Mouse (Mus musculus): ENCODE results near the gene Tbx3.
A peak's percentile ranks its signal among the peaks of the same experiment; 100 is the strongest.

Tbx3 gene

GRCm38 (mm10) chr5:119670566-119671108, at the start of gene Tbx3:
TSS of gene Tbx3 (plus strand) at chr5:119670669.
- DNase-seq (ENCODE audit: extremely low spot score, low spot score), result peak; percentile 91

DNA sequence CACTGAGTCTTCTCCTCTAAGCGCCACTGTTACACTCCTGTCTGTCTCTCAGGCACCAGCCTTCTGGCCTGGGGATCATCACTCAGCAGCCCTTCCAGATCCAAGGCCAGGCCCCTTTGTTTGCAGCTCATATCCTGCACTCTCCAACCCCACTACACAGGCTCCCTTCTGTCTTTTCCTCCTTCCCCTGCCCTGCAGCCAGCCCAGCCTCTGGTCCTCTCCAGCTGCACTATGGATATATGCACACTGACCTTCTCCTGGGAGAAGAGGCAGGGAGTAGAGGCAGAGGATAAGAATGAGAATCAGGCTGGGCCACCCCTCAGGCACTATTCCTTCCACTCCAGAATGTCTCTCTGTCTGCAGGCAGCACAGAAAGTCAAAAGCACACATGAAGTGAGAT, 48.4 kb upstream of the Tbx3 start:
- DNase-seq (ENCODE audit: extremely low spot score, low spot score), result no peak

- DNase-seq (ENCODE audit: extremely low spot score, low spot score), result no peak
Observed at GRCm38 (mm10) chr5:119624554-119624953, 45.9 kb upstream of the Tbx3 start.

DNA sequence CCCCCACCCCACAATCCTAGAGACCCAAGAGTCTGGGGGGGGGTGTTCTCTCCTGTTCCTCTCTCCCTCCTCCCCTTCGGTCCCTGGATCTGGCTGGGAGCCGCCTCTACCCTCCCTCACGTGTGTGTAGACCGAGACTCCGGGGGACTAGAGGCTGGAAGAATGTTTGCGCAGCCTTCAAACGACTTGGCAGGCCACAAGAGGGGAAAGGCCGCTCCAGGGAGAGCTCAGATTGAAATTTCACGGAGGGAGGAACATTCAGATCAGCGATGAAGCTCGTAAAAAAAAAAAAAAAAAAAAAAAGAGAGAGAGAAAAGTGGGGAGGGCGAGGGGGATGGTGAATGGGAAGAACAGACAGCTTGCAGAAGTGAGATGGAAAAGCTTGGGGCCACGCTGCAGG, 44.9 kb upstream of the Tbx3 start:
- no peak for DNase-seq (ENCODE audit: extremely low spot score, low spot score)

- no peak for DNase-seq (ENCODE audit: extremely low spot score, low spot score)
Observed at GRCm38 (mm10) chr5:119626154-119626553, 44.3 kb upstream of the Tbx3 start.

- peak; percentile 55 for DNase-seq (ENCODE audit: extremely low spot score, low spot score)
Observed at GRCm38 (mm10) chr5:119626662-119627061, 43.8 kb upstream of the Tbx3 start.

GRCm38 (mm10) chr5:119628100-119628499, 42.4 kb upstream of the Tbx3 start:
- no peak for DNase-seq (ENCODE audit: extremely low spot score, low spot score)

DNA sequence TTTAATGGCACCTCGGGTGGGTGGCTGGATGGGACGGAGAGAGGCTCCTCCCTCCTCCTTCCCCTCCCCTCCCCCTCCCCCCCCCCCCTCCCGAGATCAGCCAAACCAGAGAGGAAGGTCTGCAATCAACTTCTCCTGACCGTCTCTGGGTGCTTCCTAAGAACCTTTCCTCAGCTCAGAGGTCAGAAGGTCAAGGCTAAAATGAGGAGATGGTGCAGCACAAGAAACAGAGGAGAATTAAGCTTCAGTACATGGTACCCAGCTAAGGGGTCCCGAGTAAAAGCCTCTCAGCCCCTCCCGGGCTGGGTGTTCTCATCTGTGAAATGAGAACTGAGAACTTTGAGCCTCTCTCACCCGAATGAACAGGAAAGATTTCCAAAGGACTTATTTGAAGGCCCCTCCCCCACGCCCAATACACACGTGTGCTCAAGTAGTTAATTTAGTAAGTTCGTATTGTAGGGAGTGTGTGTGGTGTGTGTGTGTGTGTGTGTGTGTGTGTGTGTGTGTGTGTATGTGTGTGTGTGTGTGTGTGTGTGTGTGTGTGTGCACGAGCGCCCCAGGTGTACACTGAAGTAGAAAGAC, 41.6 kb upstream of the Tbx3 start:
- DNase-seq (ENCODE audit: extremely low spot score, low spot score), result no peak

DNA sequence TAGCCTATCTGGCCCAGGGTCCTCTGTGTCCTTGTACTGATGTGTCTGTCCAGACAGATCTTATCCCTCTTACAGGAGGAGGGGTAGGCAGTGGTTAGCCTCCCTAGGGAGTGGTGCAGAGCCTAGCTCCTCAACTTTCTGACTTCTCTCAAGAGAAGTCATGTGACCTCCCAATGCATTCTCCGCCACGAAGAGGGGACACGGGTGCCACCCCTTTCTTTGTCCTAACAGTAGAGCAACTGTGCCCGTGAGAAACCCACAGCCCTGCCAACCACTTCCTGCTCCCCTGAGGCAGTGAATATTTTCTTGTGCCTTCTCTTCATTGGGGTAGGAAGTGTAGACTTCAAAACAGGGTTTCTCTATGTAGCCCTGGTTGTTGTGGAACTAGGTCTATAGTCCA, 36.9 kb upstream of the Tbx3 start:
- no peak for DNase-seq (ENCODE audit: extremely low spot score, low spot score)

GRCm38 (mm10) chr5:119634861-119635260, 35.6 kb upstream of the Tbx3 start:
- no peak for DNase-seq (ENCODE audit: extremely low spot score, low spot score)

DNA sequence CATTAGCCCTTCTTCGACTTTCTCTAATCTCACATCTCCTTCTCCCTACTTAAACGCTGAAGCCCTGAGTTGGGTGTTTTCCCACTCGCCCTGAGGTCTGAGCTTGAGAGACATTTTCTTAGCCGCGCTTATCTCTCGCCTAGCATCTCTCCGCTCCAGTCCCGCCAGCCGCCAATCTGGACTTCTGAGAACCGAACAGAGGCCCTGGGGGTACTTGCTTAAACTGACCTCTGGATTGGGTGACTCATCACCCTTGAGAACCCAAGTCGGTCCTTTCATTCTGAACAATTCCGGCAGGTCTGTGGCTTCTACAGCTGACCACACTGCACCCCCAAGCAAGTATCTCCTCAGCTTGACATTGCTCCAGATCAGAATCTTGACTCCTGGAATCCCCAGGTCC, 32.2 kb upstream of the Tbx3 start:
- no peak for DNase-seq (ENCODE audit: extremely low spot score, low spot score)

DNA sequence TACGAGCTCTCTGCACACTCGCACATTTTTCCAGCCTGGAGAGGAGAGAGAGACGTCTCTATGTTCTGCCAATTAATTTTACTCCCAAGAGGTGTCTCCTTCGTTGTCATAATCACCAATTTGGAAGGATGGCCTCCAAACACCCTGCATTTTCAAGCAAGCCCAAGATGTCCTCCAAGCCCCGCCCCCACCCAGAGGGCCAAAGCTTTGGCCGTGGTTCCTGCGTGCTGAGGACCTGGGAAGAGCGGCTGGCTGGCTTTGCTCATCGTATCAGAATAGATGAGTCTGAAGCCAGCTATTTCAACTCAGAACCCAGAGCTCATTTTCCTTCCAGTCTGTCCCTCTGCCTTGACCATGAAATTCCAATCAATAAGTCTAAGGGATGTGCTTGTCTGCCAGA, 29.4 kb upstream of the Tbx3 start:
- DNase-seq (ENCODE audit: extremely low spot score, low spot score), result no peak

GRCm38 (mm10) chr5:119641714-119642113, 28.8 kb upstream of the Tbx3 start:
- peak; percentile 54 for DNase-seq (ENCODE audit: extremely low spot score, low spot score)

DNA sequence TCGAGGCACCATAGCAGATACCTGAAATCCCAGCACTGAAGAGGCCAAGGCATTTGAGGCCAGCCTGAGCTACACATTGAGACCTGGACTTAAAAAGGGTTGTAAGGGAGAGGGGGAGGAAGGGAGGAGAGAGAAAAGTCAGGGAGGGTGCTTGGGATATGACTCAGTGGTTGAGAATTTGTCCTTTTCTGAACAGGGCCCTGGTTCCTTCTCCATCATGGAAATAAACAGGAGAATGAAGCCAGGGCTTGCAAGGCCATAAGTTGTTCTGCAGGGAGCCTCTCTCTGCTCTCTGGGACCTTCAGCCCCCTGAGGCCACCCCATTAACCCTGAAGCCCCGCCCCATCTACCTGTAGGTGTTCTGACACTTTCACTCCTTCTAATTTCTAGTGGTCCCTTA, 23.5 kb upstream of the Tbx3 start:
- DNase-seq (ENCODE audit: extremely low spot score, low spot score), result no peak

DNA sequence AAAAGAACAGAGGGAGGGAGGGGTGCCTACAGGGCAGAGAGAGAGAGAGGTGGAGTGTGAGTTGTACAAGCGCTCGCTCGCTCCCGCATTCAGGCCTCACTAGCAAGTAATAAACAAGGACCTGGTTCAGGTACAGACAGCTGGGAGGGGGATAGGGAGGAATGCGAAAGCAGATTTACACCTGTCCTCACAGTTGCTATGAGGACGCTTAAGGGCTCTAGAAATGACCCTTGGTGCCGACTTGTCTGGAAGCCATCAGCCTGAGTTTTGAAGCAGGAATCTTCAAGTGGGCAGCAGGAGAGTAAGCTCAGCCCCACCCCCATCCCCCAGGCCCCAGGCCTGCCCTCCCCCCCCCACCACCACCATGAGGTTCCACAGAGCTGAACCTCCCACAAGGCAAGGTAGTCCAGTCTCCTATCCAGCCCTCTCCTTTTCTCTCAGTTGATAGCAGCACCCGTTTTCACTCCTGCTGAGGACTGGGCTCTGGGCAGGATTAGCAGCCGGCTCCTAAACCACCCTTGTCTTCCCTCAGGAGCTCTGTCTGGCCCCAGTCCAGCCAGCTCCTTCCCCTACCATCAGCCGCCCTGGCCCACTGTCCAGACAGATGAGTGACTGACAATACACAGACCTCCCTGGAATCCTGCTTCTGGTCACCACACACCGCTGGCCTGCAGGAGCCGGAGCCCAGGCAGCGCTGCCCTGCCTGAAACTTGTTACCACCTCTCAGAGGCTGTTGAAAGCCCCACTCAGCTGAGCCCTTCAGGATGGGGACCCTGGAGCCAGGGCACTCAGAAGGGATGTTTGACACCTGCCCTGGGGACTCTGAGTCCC, 19.1 kb upstream of the Tbx3 start:
- DNase-seq (ENCODE audit: extremely low spot score, low spot score), result no peak

DNA sequence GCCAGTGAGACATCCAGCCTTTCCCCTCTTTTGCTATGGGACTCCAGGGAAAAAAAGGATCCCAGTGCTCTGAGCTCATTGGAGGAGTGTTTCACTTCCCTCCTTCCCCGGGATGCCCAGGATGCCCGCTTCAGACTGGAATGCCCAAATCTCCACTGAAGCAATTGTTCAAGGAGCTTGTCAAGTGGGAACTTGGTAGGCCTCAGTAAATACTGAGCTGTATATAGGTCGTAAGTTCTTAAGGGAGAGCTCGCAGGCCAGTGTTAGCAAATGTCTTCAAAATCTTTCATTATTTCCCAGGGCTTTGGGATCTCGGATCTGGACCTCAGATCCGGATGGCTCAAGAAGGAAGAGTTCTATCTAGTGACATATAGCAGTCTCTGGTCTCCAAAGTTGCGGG, 14.1 kb upstream of the Tbx3 start:
- no peak for DNase-seq (ENCODE audit: extremely low spot score, low spot score)

- DNase-seq (ENCODE audit: extremely low spot score, low spot score), result peak; percentile 52
Observed at GRCm38 (mm10) chr5:119656856-119657255, 13.6 kb upstream of the Tbx3 start.

DNA sequence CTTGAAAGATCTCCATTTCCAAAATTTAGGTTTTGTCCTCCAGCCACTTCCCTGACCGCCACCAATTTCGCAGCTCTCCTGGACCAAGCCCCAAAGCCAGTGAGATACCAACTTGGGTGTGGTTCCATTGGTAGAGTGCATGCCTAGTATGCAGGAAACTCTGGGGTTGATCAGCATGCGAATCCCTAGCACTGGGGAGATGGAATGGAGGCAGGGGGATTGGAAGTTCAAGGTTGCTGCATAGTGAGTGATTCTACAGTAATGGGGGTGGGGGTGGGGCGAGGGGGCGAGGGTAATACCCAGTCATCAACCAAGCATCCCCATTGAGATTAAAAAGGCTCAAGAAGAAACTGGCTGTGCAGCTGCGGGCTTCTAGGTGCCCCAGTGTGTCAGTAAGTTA, 13.1 kb upstream of the Tbx3 start:
- DNase-seq (ENCODE audit: extremely low spot score, low spot score), result no peak

GRCm38 (mm10) chr5:119657804-119658203, 12.7 kb upstream of the Tbx3 start:
- no peak for DNase-seq (ENCODE audit: extremely low spot score, low spot score)

- no peak for DNase-seq (ENCODE audit: extremely low spot score, low spot score)
Observed at GRCm38 (mm10) chr5:119658396-119658795, 12.1 kb upstream of the Tbx3 start.

DNA sequence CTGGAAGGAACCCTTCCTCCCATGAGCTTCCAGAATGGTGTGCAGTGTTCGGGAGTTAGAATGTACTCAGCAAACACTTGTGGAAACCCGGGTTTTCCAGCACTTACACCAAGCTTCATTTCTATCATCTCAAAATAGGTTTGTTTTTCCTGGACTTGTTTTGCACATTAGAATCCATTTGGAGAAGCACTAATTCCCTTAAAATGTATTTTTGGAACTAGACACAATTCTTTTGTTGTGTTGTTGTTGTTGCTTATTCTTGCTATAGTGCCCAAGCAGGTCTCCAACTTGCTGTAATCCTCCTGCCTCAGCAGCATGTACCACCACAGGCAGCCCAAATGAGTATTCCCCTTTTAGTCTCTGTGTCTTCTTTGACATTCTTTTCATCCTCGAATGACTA, 11.4 kb upstream of the Tbx3 start:
- DNase-seq (ENCODE audit: extremely low spot score, low spot score), result no peak

- DNase-seq (ENCODE audit: extremely low spot score, low spot score), result peak; percentile 45
Observed at GRCm38 (mm10) chr5:119660526-119661410, 9.7 kb upstream of the Tbx3 start.
